Mouse (Mus musculus) MEL (cell line): Measurements from ENCODE around the gene Jmjd1c. TPM values are rescaled to one million over a fixed set of nuclear protein-coding genes. Genes with fewer than 3 reads are reported as not detected.

Source experiments
- DNase-seq: peaks from one replicate; pipeline ENCODE4 v3.0.0; 2011; ENCODE audit warnings: low read depth, low spot score
- H3K27ac ChIP-seq: 2 replicates; pipeline ENCODE4 v1.5.1; 2012; ENCODE audit warnings: low read depth, mild to moderate bottlenecking, control low read depth, low read length, moderate library complexity; ENCODE audit not compliant: control insufficient read depth
- H3K27me3 ChIP-seq, 2 experiments: fragments of 150-350 bp in 1 of 2; sonication (generic) in 1 of 2; 2 replicates each; pipeline ENCODE4 v1.6.1; 2012; ENCODE audit warnings: low read length in 2 of 2, mild to moderate bottlenecking in 2 of 2, improper control_type of control experiment in 1 of 2, moderate library complexity in 1 of 2; ENCODE audit not compliant: insufficient read depth in 2 of 2, control insufficient read depth in 1 of 2
- H3K36me3 ChIP-seq, 2 experiments: 2 replicates each; pipeline ENCODE4 v1.6.1; 2012 to 2014; ENCODE audit warnings: low read length in 2 of 2, improper control_type of control experiment in 1 of 2, inconsistent platforms in 1 of 2, mild to moderate bottlenecking in 1 of 2; ENCODE audit not compliant: insufficient read depth in 2 of 2, control insufficient read depth in 1 of 2
- H3K4me1 ChIP-seq, 2 experiments: fragments of 150-350 bp in 1 of 2; sonication (generic) in 1 of 2; 2 replicates each; pipeline ENCODE4 v1.6.1; 2012; ENCODE audit warnings: low read length in 2 of 2, improper control_type of control experiment in 1 of 2, mild to moderate bottlenecking in 1 of 2; ENCODE audit not compliant: insufficient read depth in 2 of 2, control insufficient read depth in 1 of 2
- H3K4me3 ChIP-seq, 2 experiments: fragments of 150-350 bp in 1 of 2; sonication (generic) in 1 of 2; 2 replicates each; pipeline ENCODE4 v1.5.1; 2012; ENCODE audit warnings: low read depth in 2 of 2, low read length in 2 of 2, mild to moderate bottlenecking in 2 of 2, moderate library complexity in 2 of 2, control low read depth in 1 of 2, improper control_type of control experiment in 1 of 2; ENCODE audit not compliant: control insufficient read depth in 1 of 2, insufficient read depth in 1 of 2
- H3K79me2 ChIP-seq: 2 replicates; pipeline ENCODE4 v1.6.1; 2012; ENCODE audit warnings: mild to moderate bottlenecking, low read length, moderate library complexity; ENCODE audit not compliant: control insufficient read depth, poor library complexity, insufficient read depth
- H3K9ac ChIP-seq: 2 replicates; pipeline ENCODE4 v1.6.1; 2012; ENCODE audit warnings: low read depth, mild to moderate bottlenecking, control low read depth, low read length, moderate library complexity; ENCODE audit not compliant: control insufficient read depth, poor library complexity, severe bottlenecking
- H3K9me3 ChIP-seq: fragments of 150-350 bp; sonication (generic); replicated peaks from 2 replicates; pipeline ENCODE4 v1.6.1; 2012; ENCODE audit warnings: mild to moderate bottlenecking, low read length, improper control_type of control experiment, moderate library complexity; ENCODE audit not compliant: insufficient read depth
- CHD1 ChIP-seq: IDR thresholded peaks from 2 replicates; pipeline ENCODE4 v1.6.1; 2012; ENCODE audit warnings: low read depth, mild to moderate bottlenecking, inconsistent platforms, low read length, improper control_type of control experiment
- CTCF ChIP-seq, 3 experiments: IDR thresholded peaks in 2 of 3; conservative IDR thresholded peaks in 1 of 3; 2 replicates each; pipeline ENCODE4 v1.5.1; 2011 to 2012; ENCODE audit warnings: low read length in 3 of 3, low read depth in 2 of 3, mild to moderate bottlenecking in 2 of 3, improper control_type of control experiment in 1 of 3, inconsistent platforms in 1 of 3, mixed read lengths in 1 of 3, moderate library complexity in 1 of 3; ENCODE audit not compliant: control insufficient read depth in 1 of 3, insufficient read depth in 1 of 3, poor library complexity in 1 of 3, severe bottlenecking in 1 of 3
- E2F4 ChIP-seq: IDR thresholded peaks from 2 replicates; pipeline ENCODE4 v1.6.1; 2011; ENCODE audit warnings: low read depth, low read length, improper control_type of control experiment, borderline replicate concordance
- ELF1 ChIP-seq: IDR thresholded peaks from 2 replicates; pipeline ENCODE4 v1.6.1; 2014; ENCODE audit warnings: low read depth, mild to moderate bottlenecking, inconsistent platforms, low read length, improper control_type of control experiment, moderate library complexity
- ETS1 ChIP-seq: IDR thresholded peaks from 2 replicates; pipeline ENCODE4 v1.6.1; 2012; ENCODE audit warnings: low read depth, mild to moderate bottlenecking, inconsistent platforms, low read length, improper control_type of control experiment, moderate library complexity
- GABPA ChIP-seq: IDR thresholded peaks from 2 replicates; pipeline ENCODE4 v1.6.1; 2012; ENCODE audit warnings: low read depth, mild to moderate bottlenecking, inconsistent platforms, low read length, improper control_type of control experiment, moderate library complexity
- GATA1 ChIP-seq: IDR thresholded peaks from 2 replicates; pipeline ENCODE4 v1.6.1; 2011; ENCODE audit warnings: low read depth, low read length, improper control_type of control experiment
- JUND ChIP-seq: IDR thresholded peaks from 2 replicates; pipeline ENCODE4 v1.6.1; 2011; ENCODE audit warnings: low read depth, mild to moderate bottlenecking, improper control_type of control experiment, low read length
- KAT2A ChIP-seq: conservative IDR thresholded peaks from 2 replicates; pipeline ENCODE4 v1.6.1; 2012; ENCODE audit warnings: low read depth, low read length, improper control_type of control experiment, inconsistent platforms
- MAX ChIP-seq: IDR thresholded peaks from 2 replicates; pipeline ENCODE4 v1.6.1; 2011; ENCODE audit warnings: low read length, improper control_type of control experiment
- MAZ ChIP-seq: IDR thresholded peaks from 2 replicates; pipeline ENCODE4 v1.6.1; 2012; ENCODE audit warnings: low read depth, mild to moderate bottlenecking, inconsistent platforms, low read length, improper control_type of control experiment
- MXI1 ChIP-seq: IDR thresholded peaks from 2 replicates; pipeline ENCODE4 v1.6.1; 2011; ENCODE audit warnings: mild to moderate bottlenecking, low read depth, low read length, improper control_type of control experiment
- MYB ChIP-seq: IDR thresholded peaks from 2 replicates; pipeline ENCODE4 v1.6.1; 2011; ENCODE audit warnings: mild to moderate bottlenecking, low read depth, low read length, improper control_type of control experiment
- NELFE ChIP-seq: IDR thresholded peaks from 2 replicates; pipeline ENCODE4 v1.6.1; 2011; ENCODE audit warnings: low read depth, low read length, improper control_type of control experiment
- POLR2AphosphoS2 ChIP-seq: IDR thresholded peaks from 2 replicates; pipeline ENCODE4 v1.6.1; 2011; ENCODE audit warnings: low read length, improper control_type of control experiment
- POLR2AphosphoS5 ChIP-seq: IDR thresholded peaks from 2 replicates; pipeline ENCODE4 v1.6.1; 2012; ENCODE audit warnings: low read depth, borderline replicate concordance, mild to moderate bottlenecking, inconsistent platforms, low read length, moderate library complexity, mixed read lengths
- RAD21 ChIP-seq: IDR thresholded peaks from 2 replicates; pipeline ENCODE4 v1.6.1; 2011; ENCODE audit warnings: mild to moderate bottlenecking, low read depth, low read length, improper control_type of control experiment
- SMC3 ChIP-seq: IDR thresholded peaks from 2 replicates; pipeline ENCODE4 v1.6.1; 2011; ENCODE audit warnings: low read depth, low read length, improper control_type of control experiment
- TAL1 ChIP-seq: IDR thresholded peaks from 2 replicates; pipeline ENCODE4 v1.6.1; 2012; ENCODE audit warnings: mild to moderate bottlenecking, inconsistent platforms, low read length, moderate library complexity, mixed read lengths
- TBP ChIP-seq: IDR thresholded peaks from 2 replicates; pipeline ENCODE4 v1.8.0; 2011; ENCODE audit warnings: low read depth, low read length, improper control_type of control experiment
- TCF12 ChIP-seq: IDR thresholded peaks from 2 replicates; pipeline ENCODE4 v1.6.1; 2014; ENCODE audit warnings: low read depth, mild to moderate bottlenecking, inconsistent platforms, low read length, improper control_type of control experiment, moderate library complexity
- USF2 ChIP-seq, 2 experiments: IDR thresholded peaks; 2 replicates each; pipeline ENCODE4 v1.6.1; 2011 to 2012; ENCODE audit warnings: improper control_type of control experiment in 2 of 2, low read length in 2 of 2, borderline replicate concordance in 1 of 2, inconsistent platforms in 1 of 2, low read depth in 1 of 2, mild to moderate bottlenecking in 1 of 2; ENCODE audit not compliant: insufficient read depth in 1 of 2
- ZKSCAN1 ChIP-seq: IDR thresholded peaks from 2 replicates; pipeline ENCODE4 v1.6.1; 2012; ENCODE audit warnings: low read depth, mild to moderate bottlenecking, inconsistent platforms, low read length, improper control_type of control experiment, moderate library complexity
- ZMIZ1 ChIP-seq: IDR thresholded peaks from 2 replicates; pipeline ENCODE4 v1.6.1; 2012; ENCODE audit warnings: low read depth, mild to moderate bottlenecking, inconsistent platforms, low read length, improper control_type of control experiment, moderate library complexity
- ZNF384 ChIP-seq: IDR thresholded peaks from 2 replicates; pipeline ENCODE4 v1.6.1; 2012; ENCODE audit warnings: low read depth, mild to moderate bottlenecking, inconsistent platforms, low read length, improper control_type of control experiment
- polyA plus RNA-seq, 2 experiments: library from polyadenylated mRNA; stranded (reverse) in 1 of 2; unstranded in 1 of 2; fragments of >175 nt in 1 of 2; fragments of >200 nt in 1 of 2; gene quantifications; 2 replicates each; pipeline versions ENCODE4 v1.2.1 to v1.2.4; 2012; ENCODE audit warnings: low replicate concordance in 2 of 2, low read depth in 1 of 2; ENCODE audit not compliant: insufficient read length in 2 of 2, insufficient read depth in 1 of 2, missing spikeins in 1 of 2
- total RNA-seq: library from RNA; depleted of rRNA; stranded (reverse); fragments of 300-350 nt; gene quantifications from 2 replicates; pipeline ENCODE4 v1.2.3, GENCODE M21; 2012

The Jmjd1c gene
- total and polyA plus RNA-seq, 3 experiments, result 10.6 to 62.3 (median 15.2) TPM

DNA sequence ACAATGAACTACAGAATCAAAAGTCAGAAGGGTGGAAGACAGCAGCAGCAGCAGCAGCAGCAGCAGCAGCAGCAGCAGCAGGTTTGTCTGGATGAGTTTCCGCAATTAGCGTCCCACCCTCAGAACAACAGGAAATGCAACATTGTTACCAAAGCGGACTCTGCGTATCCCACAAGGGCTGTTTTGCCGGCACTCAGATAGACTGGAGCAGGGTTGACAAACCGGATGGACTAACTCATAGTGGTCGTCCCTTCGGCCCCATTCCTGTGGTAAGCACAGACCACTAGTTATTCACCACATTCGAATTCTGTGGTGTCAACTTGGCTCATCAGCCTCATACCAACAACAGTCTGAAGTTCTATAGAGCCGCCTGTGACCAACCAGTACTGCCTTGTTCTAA is 26.9 kb upstream of the Jmjd1c start:
- H3K4me3 ChIP-seq, result no peak overlapping the region
- no peak overlapping the region for H3K27ac ChIP-seq
- H3K9ac ChIP-seq, result no peak overlapping the region

DNA sequence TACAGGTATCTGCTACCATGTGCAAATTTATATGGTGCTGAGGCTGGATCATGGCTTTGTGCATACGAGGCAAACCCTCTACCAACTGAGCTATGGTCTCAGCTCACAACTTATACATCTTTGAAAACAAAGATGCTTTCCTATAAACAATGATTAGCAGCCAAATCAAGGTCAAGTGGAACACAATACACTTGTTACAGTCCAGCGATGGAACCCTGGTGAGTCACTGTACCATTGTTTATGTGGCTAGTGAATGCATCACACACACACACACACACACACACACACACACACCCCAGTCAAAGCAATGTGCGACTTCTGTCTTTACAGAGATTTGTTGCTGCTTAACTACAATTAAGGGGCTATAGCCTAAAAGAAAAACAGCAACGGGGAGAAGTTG is 24.5 kb upstream of the Jmjd1c start:
- Histone ChIP-seq H3K27ac (no peak overlapping the region), H3K4me3 (no peak overlapping the region), H3K4me1 (no peaks in the 10 kb centered on the region), H3K9ac (no peak overlapping the region), H3K79me2 (no peaks in the 10 kb centered on the region), H3K27me3 (no peaks in the 10 kb centered on the region; a peak in 1 of 4 replicates), H3K9me3 (no peaks in the 10 kb centered on the region), H3K36me3 (no peaks in the 10 kb centered on the region)
- TF ChIP-seq CTCF (IDR thresholded peaks at IDR 0.05 in 2 of 3, conservative IDR thresholded peaks at IDR 0.05 in 1 of 3; ENCODE audit: control insufficient read depth in 1 of 3, insufficient read depth in 1 of 3, low read depth in 2 of 3, low read length in 3 of 3, poor library complexity in 1 of 3, severe bottlenecking in 1 of 3) (no peak), POLR2AphosphoS2 (no peak), POLR2AphosphoS5 (no peak), KAT2A (no peak), CHD1 (no peak), USF2 (IDR thresholded peaks at IDR 0.05; ENCODE audit: borderline replicate concordance in 1 of 2, insufficient read depth in 1 of 2, low read depth in 1 of 2, low read length in 2 of 2) (no peak), ZNF384 (no peak), JUND (no peak), MAZ (no peak), GATA1 (no peak), TCF12 (no peak), ETS1 (no peak), ZMIZ1 (no peak), NELFE (no peak), ELF1 (no peak), MXI1 (no peak), MAX (no peak), SMC3 (no peak), MYB (no peak), RAD21 (no peak)
- DNase-seq, result no peak

More for the DNA sequence above, 26.9 kb upstream of the Jmjd1c start:
- no peak for DNase-seq
- TF ChIP-seq ZKSCAN1, result no peak
- TF ChIP-seq ZMIZ1, result no peak
- TF ChIP-seq E2F4, result no peak
- TF ChIP-seq TBP, result no peak
- TF ChIP-seq TAL1, result no peak
- no peak for TF ChIP-seq GABPA
- TF ChIP-seq ZNF384, result no peak
- Histone ChIP-seq H3K36me3 (no peaks in the 10 kb centered on the region), H3K79me2 (no peaks in the 10 kb centered on the region), H3K4me1 (no peaks in the 10 kb centered on the region), H3K27me3 (no peaks in the 10 kb centered on the region), H3K9me3 (no peaks in the 10 kb centered on the region)
